Mouse (Mus musculus) kidney, adult 8-10 months (tissue): ENCODE results near the gene Ihh.
A peak's percentile ranks its signal among the peaks of the same experiment; 100 is the strongest.

Experiments
- DNase-seq, 2 experiments: peaks; one replicate each; pipeline ENCODE4 v3.0.0; 2022

The Ihh gene

DNA sequence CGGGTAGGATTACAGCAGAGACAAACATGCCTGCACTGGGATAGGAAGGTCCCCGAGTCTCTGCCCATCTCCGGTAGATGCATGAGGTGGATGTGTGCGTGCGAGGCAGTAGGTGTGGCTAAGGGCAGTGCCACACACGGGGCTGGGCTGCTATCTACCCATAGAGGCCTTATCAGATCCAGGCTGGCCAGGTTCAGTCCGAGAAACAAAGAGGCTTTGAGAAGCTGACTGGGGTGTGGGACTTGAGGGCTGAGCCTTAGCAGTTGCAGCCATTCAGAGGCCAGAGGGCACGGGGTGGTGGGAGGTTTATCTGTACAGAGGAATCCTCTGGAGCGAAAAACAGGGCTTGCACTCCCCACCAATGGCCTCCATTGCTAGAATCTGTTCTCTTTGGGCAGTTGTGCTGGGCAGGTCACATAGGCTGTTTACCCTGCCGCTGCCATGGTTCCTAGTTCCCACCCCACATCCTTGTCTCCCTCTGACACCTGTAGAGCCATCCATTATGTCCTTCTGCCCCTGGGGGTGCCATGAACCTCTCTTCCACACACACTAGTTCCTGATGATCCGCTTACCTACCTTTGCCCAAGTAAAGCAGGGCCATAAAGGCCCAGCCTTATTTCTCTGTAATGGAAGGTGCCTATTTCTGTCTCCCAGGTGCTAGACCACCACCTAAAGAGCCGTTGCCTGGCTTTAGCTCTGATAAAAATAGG, 9.7 kb downstream of the Ihh start:
- no peak for DNase-seq

GRCm38 (mm10) chr1:74939762-74940161, 11.7 kb downstream of the Ihh start:
- no peak for DNase-seq

GRCm38 (mm10) chr1:74936221-74936830, 15.1 kb downstream of the Ihh start:
- DNase-seq = peak; percentile 84 to 88

GRCm38 (mm10) chr1:74935402-74935801, 16.1 kb downstream of the Ihh start, which contains the start of gene Cfap65:
Gene Cfap65, minus strand, starts transcription at chr1:74935599.
- peak; percentile 65 to 84 for DNase-seq

GRCm38 (mm10) chr1:74927621-74928296, 23.7 kb downstream of the Ihh start:
- no peak for DNase-seq

DNA sequence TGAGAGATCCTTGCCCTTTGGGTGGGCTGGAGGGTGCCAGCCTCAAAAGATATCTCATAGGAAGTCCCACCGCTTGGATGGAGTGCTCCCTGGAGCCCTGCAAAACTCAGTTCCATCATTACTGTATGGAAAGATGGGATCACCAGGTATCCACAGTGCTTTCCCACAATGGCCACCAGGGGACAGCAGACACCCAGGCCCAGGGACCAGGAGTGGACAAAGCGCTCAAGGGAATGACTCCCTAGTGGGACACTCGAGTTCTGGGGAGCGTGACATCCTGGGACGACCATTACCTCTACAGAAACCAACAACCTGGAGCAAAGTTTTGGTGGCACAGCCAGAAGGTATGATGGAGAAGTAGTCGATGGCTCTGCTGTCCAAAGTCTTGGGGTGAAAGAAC, 24.8 kb downstream of the Ihh start:
- DNase-seq = peak; percentile 50 to 79

- peak in 1 of 2 experiments; percentile 36 for DNase-seq
These were observed 27.0 kb downstream of the Ihh start for GRCm38 (mm10) chr1:74924464-74924863.

- DNase-seq = peak in 1 of 2 experiments; percentile 31
These were observed 35.8 kb downstream of the Ihh start for GRCm38 (mm10) chr1:74915706-74916105.

GRCm38 (mm10) chr1:74902191-74902590, 49.3 kb downstream of the Ihh start:
- DNase-seq = no peak

DNA sequence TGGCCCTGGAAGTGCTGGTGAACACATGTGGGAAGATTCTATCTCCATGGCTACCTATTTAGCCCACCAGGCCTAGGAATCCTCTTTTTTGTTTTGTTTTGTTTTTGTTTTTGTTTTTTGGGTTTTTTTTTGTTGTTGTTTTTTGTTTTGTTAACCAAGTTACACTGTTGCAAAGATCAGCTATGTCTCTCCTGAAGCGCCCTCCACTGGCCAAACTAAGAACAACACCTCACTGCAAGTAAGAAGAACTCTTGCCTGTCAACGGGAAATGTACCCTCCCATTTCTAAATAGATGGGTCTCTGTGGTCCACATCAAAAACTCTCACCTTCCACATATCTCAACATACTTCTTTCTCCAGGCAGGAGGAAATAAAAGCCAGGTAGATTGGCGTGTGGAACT, 49.8 kb downstream of the Ihh start:
- DNase-seq = peak; percentile 32 to 68

DNA sequence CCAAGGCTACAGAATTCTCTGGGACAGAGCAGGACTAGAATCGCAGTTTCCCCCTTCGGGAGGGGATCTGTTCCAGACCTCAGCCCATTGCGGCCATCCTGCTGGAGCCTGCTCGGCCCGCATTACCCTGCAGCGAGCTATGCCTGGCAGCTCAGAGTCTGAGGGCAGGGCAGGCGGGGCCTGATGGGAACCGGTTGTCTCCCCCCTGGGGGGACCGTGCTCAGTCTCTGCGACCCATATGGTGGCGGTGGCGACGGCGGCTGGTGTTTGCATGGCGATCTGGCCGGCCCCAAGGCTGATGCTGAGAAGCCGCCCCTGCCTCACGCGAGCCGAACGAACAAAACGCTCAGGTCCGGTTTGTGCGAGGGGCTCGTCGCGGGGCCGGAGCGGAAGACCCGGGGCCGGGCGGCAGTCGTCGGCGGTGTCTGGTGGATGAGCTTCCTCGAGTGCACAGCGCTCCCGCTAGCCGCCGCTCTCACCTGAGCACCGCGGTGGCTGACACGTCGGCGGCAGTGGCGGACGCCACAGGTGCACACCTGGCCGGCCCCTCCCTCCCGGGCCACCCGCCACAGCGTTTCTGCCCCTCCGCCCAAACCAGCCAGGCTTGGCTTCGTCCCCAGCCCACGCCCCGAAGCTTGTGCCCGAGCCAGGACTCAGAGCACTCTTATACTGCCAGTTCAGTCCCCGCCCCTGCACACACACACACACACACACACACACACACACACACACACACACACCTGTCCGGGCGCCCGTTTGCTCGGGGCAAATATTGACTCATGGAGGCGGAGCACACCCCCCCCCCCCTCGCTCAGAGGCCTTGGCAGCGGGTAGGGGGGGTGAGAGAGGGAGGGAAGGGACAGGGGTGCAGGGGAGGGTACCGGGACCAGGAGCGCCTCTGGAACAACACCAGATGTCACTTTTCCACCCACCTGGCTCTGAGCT, 50.9 kb downstream of the Ihh start:
- DNase-seq = peak; percentile 35 to 45

- DNase-seq = no peak
These were observed 52.6 kb downstream of the Ihh start for GRCm38 (mm10) chr1:74898656-74899431.

GRCm38 (mm10) chr1:74897976-74898375, 53.5 kb downstream of the Ihh start:
- no peak for DNase-seq
